Mouse (Mus musculus): ENCODE measurements around the gene C6.

Gene C6

GRCm38 (mm10) chr15:4726830-4727310 is at the start of gene C6:
TSS of gene C6 (plus strand) at chr15:4727175.
- no peak for DNase-seq (ENCODE audit: extremely low spot score)

GRCm38 (mm10) chr15:4697604-4698003 is 29.4 kb upstream of the C6 start:
- DNase-seq (ENCODE audit: extremely low spot score), result no peak

- DNase-seq (ENCODE audit: extremely low spot score), result no peak
Measured at GRCm38 (mm10) chr15:4734150-4734549, 7.2 kb downstream of the C6 start.

- no peak for DNase-seq (ENCODE audit: extremely low spot score)
Measured at GRCm38 (mm10) chr15:4734996-4735609, 8.1 kb downstream of the C6 start.

- DNase-seq (ENCODE audit: extremely low spot score), result no peak
Measured at GRCm38 (mm10) chr15:4747656-4748055, 20.7 kb downstream of the C6 start.

- no peak for DNase-seq (ENCODE audit: extremely low spot score)
Measured at GRCm38 (mm10) chr15:4790378-4790777, 63.4 kb downstream of the C6 start.

GRCm38 (mm10) chr15:4796861-4797260 is 69.9 kb downstream of the C6 start:
- DNase-seq (ENCODE audit: extremely low spot score), result no peak

GRCm38 (mm10) chr15:4804256-4804655 is 77.3 kb downstream of the C6 start:
- no peak for DNase-seq (ENCODE audit: extremely low spot score)

GRCm38 (mm10) chr15:4808131-4808530 is 81.2 kb downstream of the C6 start:
- no peak for DNase-seq (ENCODE audit: extremely low spot score)

- no peak for DNase-seq (ENCODE audit: extremely low spot score)
Measured at GRCm38 (mm10) chr15:4814976-4815375, 88.0 kb downstream of the C6 start.

GRCm38 (mm10) chr15:4815711-4816110 is 88.7 kb downstream of the C6 start:
- DNase-seq (ENCODE audit: extremely low spot score), result no peak

GRCm38 (mm10) chr15:4816752-4817493 is 89.9 kb downstream of the C6 start:
- DNase-seq (ENCODE audit: extremely low spot score), result no peak

- peak; percentile 2 for DNase-seq (ENCODE audit: extremely low spot score)
Measured at GRCm38 (mm10) chr15:4818437-4818836, 91.5 kb downstream of the C6 start.

- DNase-seq (ENCODE audit: extremely low spot score), result no peak
Measured at GRCm38 (mm10) chr15:4821161-4821560, 94.2 kb downstream of the C6 start.

- no peak for DNase-seq (ENCODE audit: extremely low spot score)
Measured at GRCm38 (mm10) chr15:4821824-4822223, 94.8 kb downstream of the C6 start.

GRCm38 (mm10) chr15:4827736-4828135 is 100.8 kb downstream of the C6 start:
- DNase-seq (ENCODE audit: extremely low spot score), result no peak

- DNase-seq (ENCODE audit: extremely low spot score), result no peak
Measured at GRCm38 (mm10) chr15:4836354-4836753, 109.4 kb downstream of the C6 start.

GRCm38 (mm10) chr15:4850015-4850414 is 123.0 kb downstream of the C6 start:
- DNase-seq (ENCODE audit: extremely low spot score), result no peak

Data from embryo, embryonic 9.5 days (tissue).